Mouse (Mus musculus) lung, adult 2 months (tissue): ENCODE measurements around the gene Kcnt2.

Source experiments
- CTCF ChIP-seq: fragments of 200-500 bp; IDR thresholded peaks from 2 replicates; pipeline ENCODE4 v1.5.1; 2011; ENCODE audit warnings: mild to moderate bottlenecking, low read length, control low read depth; ENCODE audit not compliant: insufficient read depth
- POLR2A ChIP-seq: fragments of 200-500 bp; IDR thresholded peaks from 2 replicates; pipeline ENCODE4 v1.6.1; 2011; ENCODE audit warnings: low read depth, mild to moderate bottlenecking, control low read depth, low read length, borderline replicate concordance; ENCODE audit errors: extremely low read depth

DNA sequence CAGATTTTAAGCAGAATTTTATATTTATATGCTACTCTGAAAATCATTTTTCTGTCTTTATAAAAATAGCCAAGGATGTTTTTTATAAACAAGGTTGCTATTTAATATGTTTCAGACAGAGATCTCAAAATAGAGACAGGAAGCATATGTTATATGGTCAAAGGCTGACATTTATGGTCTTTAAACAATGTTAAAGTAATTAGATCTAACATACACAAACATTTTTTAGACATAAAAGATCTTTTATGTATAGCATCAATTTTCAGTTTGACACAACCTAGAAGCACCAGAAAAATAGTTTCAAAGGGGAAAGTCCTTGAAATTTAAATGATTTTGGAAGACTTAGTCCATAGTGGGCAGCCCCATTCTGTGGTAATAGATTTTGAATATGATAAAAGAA is 379.0 kb downstream of the Kcnt2 start:
- no peak for TF ChIP-seq CTCF
- TF ChIP-seq POLR2A = no peak
